Mouse (Mus musculus) midbrain, embryonic 13.5 days (tissue): ENCODE measurements around the gene Tmigd1. TPM values are rescaled to one million over a fixed set of nuclear protein-coding genes. Genes with fewer than 3 reads are reported as not detected.

Experiments used
- ATAC-seq: fragments of 200-750 bp; cut with Nextera tagmentation; 2 replicates; pipeline ENCODE4 v1.8.0; 2017; ENCODE audit warnings: mild to moderate bottlenecking, moderate TSS enrichment, moderate library complexity
- H3K27ac ChIP-seq: fragments of 300-500 bp; sonication (generic); 2 replicates; pipeline ENCODE4 v1.5.1; 2015; ENCODE audit warnings: inconsistent platforms, mild to moderate bottlenecking, moderate library complexity
- H3K27me3 ChIP-seq: fragments of 300-500 bp; sonication (generic); 2 replicates; pipeline ENCODE4 v1.6.1; 2015; ENCODE audit warnings: mild to moderate bottlenecking, inconsistent platforms
- H3K36me3 ChIP-seq: fragments of 300-500 bp; sonication (generic); 2 replicates; pipeline ENCODE4 v1.6.1; 2015; ENCODE audit warnings: mild to moderate bottlenecking, inconsistent platforms
- H3K4me1 ChIP-seq: fragments of 300-500 bp; sonication (generic); replicated peaks from 2 replicates; pipeline ENCODE4 v1.6.1; 2015; ENCODE audit warnings: inconsistent platforms
- H3K4me2 ChIP-seq: fragments of 300-500 bp; sonication (generic); replicated peaks from 2 replicates; pipeline ENCODE4 v1.6.1; 2015; ENCODE audit warnings: moderate library complexity, mild to moderate bottlenecking, inconsistent platforms
- H3K4me3 ChIP-seq: fragments of 300-500 bp; sonication (generic); replicated peaks from 2 replicates; pipeline ENCODE4 v1.5.1; 2015; ENCODE audit warnings: mild to moderate bottlenecking, inconsistent platforms
- H3K9ac ChIP-seq: fragments of 300-500 bp; sonication (generic); replicated peaks from 2 replicates; pipeline ENCODE4 v1.6.1; 2015; ENCODE audit warnings: mild to moderate bottlenecking, inconsistent platforms
- H3K9me3 ChIP-seq: fragments of 300-500 bp; sonication (generic); 2 replicates; pipeline ENCODE4 v1.6.1; 2016; ENCODE audit warnings: mild to moderate bottlenecking, inconsistent platforms
- WGBS: fragments of 180-500 bp; shearing (Covaris S2); methylation state at CpG from one replicate; pipeline ENCODE4 v1.1.7; 2015; 5-methylcytosine and 5-hydroxymethylcytosine counted together
- polyA plus RNA-seq: library from polyadenylated mRNA; unstranded; fragments of >200 nt; fragmentation: Nextera tagmentation; extraction: Ambion mirVana; gene quantifications from 2 replicates; pipeline ENCODE4 v1.2.1, GENCODE M21; 2015

Gene Tmigd1
- polyA plus RNA-seq: not detected in 2 replicates

DNA sequence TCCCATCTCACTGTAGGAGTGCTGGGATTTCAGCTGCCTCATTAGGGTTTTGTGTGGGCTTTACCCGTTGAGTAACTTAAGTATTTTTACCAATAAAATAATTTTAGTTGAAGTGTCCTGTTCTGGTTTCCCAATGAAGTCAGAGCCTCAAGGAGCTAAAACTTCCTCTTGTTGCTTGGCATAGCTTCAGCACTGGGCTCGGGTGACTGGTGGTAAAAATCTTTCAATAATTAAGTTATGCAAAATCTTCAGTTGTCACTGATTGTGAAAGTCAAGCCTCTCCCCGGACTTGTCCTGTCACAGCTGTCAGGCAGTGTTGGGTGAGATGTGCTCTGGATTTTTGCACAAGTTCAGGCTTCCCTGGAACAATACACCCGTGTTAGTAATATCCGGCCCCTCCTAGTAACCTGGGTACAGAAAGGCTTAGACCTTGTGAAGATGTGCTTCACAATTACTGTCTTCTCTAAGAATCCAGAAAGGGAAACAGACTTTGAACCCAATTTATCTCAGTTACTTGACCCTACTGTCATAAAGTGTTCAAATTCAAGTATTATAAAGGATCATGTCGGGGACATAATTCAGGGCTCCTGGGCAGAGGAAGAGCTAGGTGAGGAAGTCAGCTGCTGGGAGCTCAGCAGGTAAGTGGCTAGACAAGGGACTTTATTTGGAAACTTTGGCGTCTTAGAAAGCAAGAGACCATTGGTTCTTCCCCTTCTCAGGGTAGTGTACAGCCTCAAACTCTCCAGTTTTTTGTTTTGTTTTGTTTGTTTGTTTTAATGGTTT, at the start of gene Tmigd1:
TSS of gene Tmigd1 (plus strand) at position 581 of the 783 bp plus-strand sequence.
- Histone ChIP-seq H3K27me3 (no peaks in the 10 kb centered on the region), H3K4me2 (no peak within 1 kb of the TSS), H3K9ac (no peak within 1 kb of the TSS), H3K4me3 (no peak within 1 kb of the TSS), H3K27ac (no peak within 1 kb of the TSS), H3K36me3 (no peaks in the 10 kb centered on the region), H3K9me3 (no peaks in the 10 kb centered on the region), H3K4me1 (peaks cover 9% of the 10 kb centered on the region)
- 79% methylated on average over 7 of the region's 7 CpGs for WGBS
- ATAC-seq: no peak

DNA sequence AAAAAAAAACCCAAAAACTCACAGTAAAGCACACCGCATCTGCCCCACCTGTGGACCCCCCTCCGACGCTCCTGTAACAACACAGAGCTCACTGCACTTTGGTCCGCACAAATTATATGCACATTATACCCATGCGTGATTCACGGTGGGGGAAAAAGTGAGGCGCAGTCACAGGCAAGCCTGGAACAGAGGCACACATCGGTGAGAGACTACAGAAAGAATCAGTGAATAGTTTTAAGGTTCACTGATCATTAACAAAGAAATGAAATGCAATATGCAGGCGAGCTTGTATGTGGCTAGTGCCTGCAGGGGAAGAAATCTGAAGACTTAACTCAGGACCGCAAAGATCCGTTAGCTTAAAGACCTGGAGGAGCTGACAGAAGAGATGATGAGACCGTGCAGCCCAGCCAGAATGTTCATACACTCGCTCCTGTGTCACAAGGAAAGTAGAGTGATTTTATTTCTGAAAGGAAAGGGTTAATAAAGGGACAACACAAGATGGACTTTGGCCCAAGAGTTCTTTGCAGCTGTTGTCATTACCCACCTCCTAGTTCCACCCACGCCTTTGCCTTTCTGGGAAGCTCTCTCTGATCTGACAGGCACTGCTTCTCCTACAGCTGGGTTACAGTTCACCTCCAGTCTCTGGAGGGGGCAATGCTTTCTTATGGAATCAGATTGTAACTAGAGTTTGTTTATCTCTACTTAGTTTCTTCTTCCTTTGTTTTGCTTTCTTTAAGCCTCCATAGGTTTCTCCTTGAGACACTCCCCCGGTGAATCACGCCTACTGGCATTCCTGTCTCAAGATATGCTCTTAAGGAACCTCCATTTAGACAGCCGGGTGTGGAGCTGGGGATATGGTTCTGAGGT, 47.3 kb upstream of the Tmigd1 start:
- H3K4me2 ChIP-seq: no peak overlapping the region
- H3K27ac ChIP-seq: no peak overlapping the region
- WGBS: 47% methylated on average over 17 of the region's 17 CpGs
- ATAC-seq: no peak
- no peaks in the 10 kb centered on the region for H3K27me3 ChIP-seq
- no peaks in the 10 kb centered on the region for H3K36me3 ChIP-seq
- H3K9ac ChIP-seq: no peak overlapping the region
- no peaks in the 10 kb centered on the region for H3K9me3 ChIP-seq
- H3K4me3 ChIP-seq: no peak overlapping the region
- H3K4me1 ChIP-seq: 0 out of 2 replicates have a peak, but pooled peaks cover 5% of the 10 kb centered on the region

DNA sequence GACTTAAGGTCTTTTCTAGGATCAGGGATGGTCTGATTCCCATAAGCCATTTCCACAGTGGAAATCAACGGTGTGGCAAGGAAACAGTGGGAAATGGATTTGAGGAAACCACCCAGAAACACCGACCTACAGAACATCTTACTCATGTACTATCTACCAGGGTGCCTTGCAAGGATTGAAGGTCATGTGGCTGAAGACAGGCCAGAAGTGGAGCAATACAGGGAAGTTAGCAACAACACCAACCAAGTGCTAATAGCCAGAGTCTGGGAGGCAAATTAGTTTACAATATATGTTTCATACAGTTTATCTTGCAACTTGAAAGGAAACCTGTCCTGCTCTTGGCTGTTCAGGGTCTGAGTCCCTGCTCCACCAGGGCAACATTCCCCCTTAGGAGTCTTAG, 45.4 kb upstream of the Tmigd1 start:
- WGBS: 90% methylated on average over 2 of the region's 2 CpGs
- Histone ChIP-seq H3K9me3 (no peaks in the 10 kb centered on the region), H3K36me3 (no peaks in the 10 kb centered on the region), H3K27ac (no peak overlapping the region), H3K4me1 (0 out of 2 replicates have a peak, but pooled peaks cover 5% of the 10 kb centered on the region), H3K27me3 (no peaks in the 10 kb centered on the region), H3K4me3 (no peak overlapping the region), H3K4me2 (no peak overlapping the region), H3K9ac (no peak overlapping the region)
- ATAC-seq: no peak

DNA sequence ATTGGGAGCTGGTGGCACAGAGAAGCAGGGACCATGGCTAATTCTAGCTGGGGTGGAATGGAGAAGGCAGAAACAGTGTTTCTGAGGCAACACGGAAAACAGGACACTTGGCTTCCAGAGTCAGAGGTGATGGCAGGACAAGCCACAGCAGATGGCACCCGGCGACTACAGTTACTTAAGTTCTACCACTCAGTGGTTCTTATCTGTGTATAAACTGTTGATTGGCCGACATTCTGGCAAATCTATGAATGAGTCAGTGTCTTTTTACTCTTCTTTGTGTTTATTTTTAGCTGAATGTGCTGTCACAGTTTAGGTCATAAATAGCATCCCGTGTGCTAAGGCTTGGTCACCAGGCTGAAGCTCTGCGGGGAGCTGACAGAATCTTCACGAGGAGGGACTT, 44.8 kb upstream of the Tmigd1 start:
- no peaks in the 10 kb centered on the region for H3K36me3 ChIP-seq
- 90% methylated on average over 7 of the region's 7 CpGs for WGBS
- H3K4me3 ChIP-seq: no peak overlapping the region
- H3K4me1 ChIP-seq: 0 out of 2 replicates have a peak, but pooled peaks cover 5% of the 10 kb centered on the region
- H3K9me3 ChIP-seq: no peaks in the 10 kb centered on the region
- no peak overlapping the region for H3K27ac ChIP-seq
- no peak overlapping the region for H3K9ac ChIP-seq
- H3K27me3 ChIP-seq: no peaks in the 10 kb centered on the region
- ATAC-seq: no peak
- H3K4me2 ChIP-seq: no peak overlapping the region

DNA sequence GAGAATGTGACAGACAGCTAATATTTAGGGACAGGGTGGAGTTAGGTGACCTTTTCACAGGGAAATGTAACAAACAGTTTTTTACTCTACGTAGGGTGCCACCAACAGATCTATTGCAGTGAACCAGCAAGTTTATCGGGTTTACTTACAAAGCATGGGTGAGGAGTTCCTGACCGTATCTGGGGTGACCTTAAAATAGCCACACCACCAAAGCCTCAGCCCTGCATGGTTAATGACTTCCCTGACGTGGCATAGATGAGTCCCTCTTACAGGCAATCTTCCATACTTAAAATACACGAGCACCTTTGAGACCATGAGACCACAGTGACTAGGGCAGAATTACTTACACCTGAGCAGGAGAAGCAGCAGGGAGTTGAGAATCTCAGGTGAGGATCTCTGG, 43.2 kb upstream of the Tmigd1 start:
- Histone ChIP-seq H3K4me3 (no peak overlapping the region), H3K4me2 (no peak overlapping the region)

DNA sequence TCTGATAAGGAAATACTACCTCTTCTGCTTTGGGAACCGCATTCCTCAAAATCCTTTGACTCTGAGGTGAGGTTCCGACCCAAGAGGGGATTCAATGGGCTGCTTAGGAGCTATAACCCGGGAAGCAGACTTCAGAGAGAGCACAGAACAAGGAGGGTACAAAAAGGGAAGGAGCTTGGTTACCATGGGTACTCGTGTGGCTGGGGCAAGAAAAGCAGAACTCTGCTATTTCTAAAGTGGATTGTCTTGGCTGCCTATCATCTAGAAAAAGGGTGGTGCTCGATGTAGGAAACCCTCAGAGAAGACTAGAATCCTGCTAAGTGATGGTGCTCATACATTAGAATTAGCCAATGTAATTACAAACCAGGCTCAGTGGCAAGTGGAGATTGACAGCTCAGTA, 42.7 kb upstream of the Tmigd1 start:
- H3K27ac ChIP-seq: no peak overlapping the region
- WGBS: 41% methylated on average over 5 of the region's 5 CpGs
- H3K4me3 ChIP-seq: no peak overlapping the region
- H3K9me3 ChIP-seq: no peaks in the 10 kb centered on the region
- no peak overlapping the region for H3K9ac ChIP-seq
- no peak overlapping the region for H3K4me2 ChIP-seq
- 0 out of 2 replicates have a peak, but pooled peaks cover 5% of the 10 kb centered on the region for H3K4me1 ChIP-seq
- H3K36me3 ChIP-seq: no peaks in the 10 kb centered on the region
- ATAC-seq: no peak
- no peaks in the 10 kb centered on the region for H3K27me3 ChIP-seq

More for the DNA sequence above, 43.2 kb upstream of the Tmigd1 start:
- 83% methylated on average over 5 of the region's 5 CpGs for WGBS
- no peak overlapping the region for H3K27ac ChIP-seq
- no peak overlapping the region for H3K9ac ChIP-seq
- H3K27me3 ChIP-seq: no peaks in the 10 kb centered on the region
- H3K4me1 ChIP-seq: 0 out of 2 replicates have a peak, but pooled peaks cover 5% of the 10 kb centered on the region
- H3K9me3 ChIP-seq: no peaks in the 10 kb centered on the region
- ATAC-seq: no peak
- H3K36me3 ChIP-seq: no peaks in the 10 kb centered on the region

DNA sequence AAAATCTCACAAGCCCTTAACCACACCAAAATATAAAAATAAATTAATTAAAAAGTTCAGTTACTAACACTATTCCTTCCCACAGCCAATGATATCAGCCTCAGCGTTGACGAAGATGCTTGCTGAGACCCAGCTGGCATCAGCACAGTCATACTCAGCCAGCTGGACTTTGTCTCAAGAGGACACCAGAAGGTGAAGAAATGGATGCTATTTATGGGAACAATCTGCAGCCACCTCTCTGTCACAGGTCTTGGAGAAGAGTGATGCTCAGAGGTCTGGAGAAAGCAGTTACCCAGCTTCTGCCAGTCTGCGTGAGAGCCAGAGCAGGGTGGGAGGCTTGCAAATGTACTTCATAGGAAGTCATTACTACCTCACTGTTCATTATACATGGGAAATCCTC, 40.8 kb upstream of the Tmigd1 start:
- H3K4me2 ChIP-seq: no peak overlapping the region
- no peak for ATAC-seq
- H3K4me1 ChIP-seq: no peaks in the 10 kb centered on the region
- 94% methylated on average over 3 of the region's 3 CpGs for WGBS
- H3K9ac ChIP-seq: no peak overlapping the region
- H3K27ac ChIP-seq: no peak overlapping the region
- H3K9me3 ChIP-seq: no peaks in the 10 kb centered on the region
- no peaks in the 10 kb centered on the region for H3K27me3 ChIP-seq
- no peaks in the 10 kb centered on the region for H3K36me3 ChIP-seq
- no peak overlapping the region for H3K4me3 ChIP-seq

DNA sequence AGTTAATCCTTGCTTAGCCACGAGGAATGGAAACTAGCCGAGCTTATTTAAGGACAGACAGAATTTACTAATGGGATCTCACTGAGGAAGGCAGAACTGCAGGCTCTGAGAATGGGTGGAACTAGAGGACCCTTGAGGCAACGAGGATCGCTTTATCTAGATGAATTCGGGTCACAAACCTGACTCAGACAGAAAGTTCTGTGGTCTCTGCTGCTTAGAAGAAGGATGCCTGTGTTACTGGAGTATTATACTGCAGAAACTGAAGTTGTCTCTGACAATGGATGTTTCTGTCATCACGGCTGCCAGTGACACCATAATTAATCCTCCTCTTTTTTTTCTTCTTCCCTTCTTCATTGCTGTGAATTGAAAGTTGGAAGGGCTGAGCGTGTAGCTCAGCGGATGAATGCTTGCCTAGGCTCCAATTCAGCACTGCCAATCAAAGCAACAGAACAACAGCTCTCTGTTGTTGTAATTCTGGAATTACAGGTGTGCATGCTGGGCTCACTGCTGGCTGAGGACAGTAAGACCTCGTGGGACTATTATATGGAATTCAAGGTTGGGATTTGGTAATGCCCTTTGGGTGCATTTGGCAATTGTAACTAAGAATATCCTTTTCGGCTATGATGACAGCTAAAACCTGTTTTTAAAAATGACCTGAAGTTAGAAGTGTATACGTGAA, 29.3 kb upstream of the Tmigd1 start:
- no peak overlapping the region for H3K27ac ChIP-seq
- H3K4me1 ChIP-seq: no peaks in the 10 kb centered on the region
- 56% methylated on average over 11 of the region's 11 CpGs for WGBS
- no peak for ATAC-seq
- no peak overlapping the region for H3K9ac ChIP-seq
- no peaks in the 10 kb centered on the region for H3K9me3 ChIP-seq
- H3K4me2 ChIP-seq: no peak overlapping the region
- no peak overlapping the region for H3K4me3 ChIP-seq
- no peaks in the 10 kb centered on the region for H3K27me3 ChIP-seq
- no peaks in the 10 kb centered on the region for H3K36me3 ChIP-seq

DNA sequence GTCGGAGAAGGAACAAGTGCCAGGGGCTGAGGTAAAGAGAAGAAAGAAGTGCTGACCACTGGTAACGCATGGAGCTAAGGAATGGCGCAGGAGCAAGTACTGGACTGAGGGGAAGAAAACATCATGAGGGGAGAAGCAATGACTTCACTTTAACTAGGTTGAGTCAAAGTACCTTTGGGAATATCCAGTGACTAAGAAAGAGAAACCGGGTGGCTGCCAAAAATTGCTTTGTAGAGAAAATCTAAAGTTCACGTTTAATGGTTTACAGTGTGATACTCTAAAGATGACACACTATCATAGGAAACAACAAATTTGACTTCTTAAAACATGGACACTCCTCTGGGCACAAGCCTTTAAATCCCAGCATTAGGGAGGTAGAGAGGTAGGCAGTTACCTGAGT, 28.1 kb upstream of the Tmigd1 start:
- Histone ChIP-seq H3K4me2 (no peak overlapping the region), H3K4me3 (no peak overlapping the region), H3K27me3 (no peaks in the 10 kb centered on the region), H3K9ac (no peak overlapping the region), H3K4me1 (no peaks in the 10 kb centered on the region), H3K9me3 (no peaks in the 10 kb centered on the region), H3K27ac (no peak overlapping the region), H3K36me3 (no peaks in the 10 kb centered on the region)
- no peak for ATAC-seq
- WGBS: 92% methylated on average over 5 of the region's 5 CpGs

DNA sequence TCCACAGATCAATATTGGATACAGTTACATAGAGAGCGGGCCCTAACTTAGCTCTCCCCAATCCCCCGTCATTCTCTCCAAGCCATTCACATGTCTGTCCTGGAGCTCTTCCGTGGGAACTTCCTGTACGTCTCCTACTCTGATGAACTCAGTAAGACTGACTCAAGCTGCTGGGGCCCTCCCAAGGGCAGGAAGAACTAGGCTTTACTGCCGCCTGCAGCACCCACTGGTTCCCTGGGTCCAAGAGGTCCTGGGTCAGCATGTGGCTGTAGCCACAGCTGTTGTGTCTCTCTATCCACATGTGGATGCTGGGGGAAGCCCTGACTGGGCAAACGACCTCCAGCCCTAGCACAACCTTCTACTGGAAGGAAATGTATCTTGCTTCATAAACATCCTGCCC, 27.2 kb upstream of the Tmigd1 start:
- Histone ChIP-seq H3K27ac (no peak overlapping the region), H3K9ac (no peak overlapping the region), H3K27me3 (no peaks in the 10 kb centered on the region), H3K4me3 (no peak overlapping the region), H3K4me2 (no peak overlapping the region), H3K36me3 (no peaks in the 10 kb centered on the region), H3K4me1 (no peaks in the 10 kb centered on the region), H3K9me3 (no peaks in the 10 kb centered on the region)
- ATAC-seq: no peak
- WGBS: 81% methylated on average over 6 of the region's 6 CpGs

DNA sequence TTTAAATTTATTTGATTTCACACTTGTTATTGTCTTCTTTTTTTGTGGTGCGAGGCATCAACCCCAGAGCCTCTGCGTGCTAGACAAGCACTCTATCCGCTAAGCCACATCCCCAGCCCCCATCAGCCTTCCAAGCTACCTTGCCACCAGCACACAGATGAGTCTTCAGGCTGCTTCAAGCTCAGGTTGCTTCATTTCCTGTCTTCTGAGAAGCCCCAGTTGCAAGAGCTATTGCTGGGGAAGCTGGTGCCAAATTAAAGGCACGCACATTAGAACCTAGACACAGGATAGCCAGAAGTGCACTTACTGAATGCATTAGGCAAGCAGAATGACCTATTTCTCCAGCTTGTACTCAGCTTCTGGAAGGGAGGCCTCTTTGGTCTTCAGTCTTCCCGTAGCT, 22.1 kb upstream of the Tmigd1 start:
- H3K9me3 ChIP-seq: no peaks in the 10 kb centered on the region
- H3K4me3 ChIP-seq: no peak overlapping the region
- no peak for ATAC-seq
- no peak overlapping the region for H3K27ac ChIP-seq
- H3K9ac ChIP-seq: no peak overlapping the region
- no peaks in the 10 kb centered on the region for H3K36me3 ChIP-seq
- no peak overlapping the region for H3K4me2 ChIP-seq
- 82% methylated on average over 5 of the region's 5 CpGs for WGBS
- no peaks in the 10 kb centered on the region for H3K4me1 ChIP-seq
- no peaks in the 10 kb centered on the region for H3K27me3 ChIP-seq

DNA sequence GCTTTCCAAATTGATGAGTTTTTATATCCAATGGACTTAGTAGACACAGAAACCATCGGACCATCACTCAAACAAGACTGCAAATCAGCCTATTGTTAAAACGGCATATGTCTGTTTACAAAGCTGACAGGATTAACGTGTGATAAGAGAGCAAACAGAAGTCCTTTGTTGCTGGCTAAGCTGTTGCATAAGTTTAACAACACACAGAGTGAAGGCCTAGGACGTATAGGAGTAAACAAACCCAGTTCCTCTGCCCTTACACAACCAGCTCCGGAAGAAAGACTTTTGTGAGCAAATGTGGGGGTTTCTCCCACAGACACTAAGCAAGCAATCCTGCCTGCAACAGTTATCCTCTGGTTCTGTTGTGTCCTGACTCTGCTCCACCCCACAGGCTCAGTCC, 17.5 kb upstream of the Tmigd1 start:
- 27% methylated on average over 5 of the region's 5 CpGs for WGBS
- Histone ChIP-seq H3K4me1 (no peaks in the 10 kb centered on the region), H3K9ac (no peak overlapping the region), H3K4me3 (no peak overlapping the region), H3K4me2 (no peak overlapping the region), H3K9me3 (no peaks in the 10 kb centered on the region), H3K27ac (no peak overlapping the region), H3K36me3 (no peaks in the 10 kb centered on the region), H3K27me3 (no peaks in the 10 kb centered on the region)
- no peak for ATAC-seq
